Mouse (Mus musculus) gastrocnemius, postnatal 14 days (tissue): Measurements from ENCODE around the gene Aco2. TPM values are rescaled to one million over a fixed set of nuclear protein-coding genes. Genes with fewer than 3 reads are reported as not detected.

Experiments used
- DNase-seq: peaks from one replicate; pipeline ENCODE4 v3.0.0; 2021; ENCODE audit warnings: mixed read lengths
- intact Hi-C: fragments of 180-260 bp; cut with DNase I; formaldehyde crosslinking; loops from one replicate; pipeline ENCODE4 v1.15.1; 2025; ENCODE audit warnings: low total_unique reads
- total RNA-seq, 2 experiments: library from RNA; stranded (reverse); gene quantifications; 2 replicates each; pipeline ENCODE4 v1.2.3; 2021

Gene Aco2
- total RNA-seq, 2 experiments from 2014 or later, result 894 to 1,160 TPM

- intact Hi-C loops, result no loop called here
- DNase-seq, result peak; percentile 55
These were observed 64.6 kb downstream of the Aco2 start, which contains the start of gene Csdc2 for GRCm38 (mm10) chr15:81936679-81937078. Gene Csdc2 (plus strand): TSS chr15:81936759.

- intact Hi-C loops, result no loop called here
- DNase-seq, result peak; percentile 26
These were observed 65.2 kb downstream of the Aco2 start for GRCm38 (mm10) chr15:81937098-81937972.

- no peak for DNase-seq
- intact Hi-C loops, result no loop called here
These were observed 66.1 kb downstream of the Aco2 start for GRCm38 (mm10) chr15:81938246-81938645.

GRCm38 (mm10) chr15:81939157-81939715 lies 67.1 kb downstream of the Aco2 start:
- intact Hi-C loops, result no loop called here
- DNase-seq, result no peak

- no peak for DNase-seq
- intact Hi-C loops, result loop anchor here (5.0 kb wide), 1 partner anchor 48 kb away; the partner anchor contains the start of gene Xrcc6
These were observed 67.7 kb downstream of the Aco2 start for GRCm38 (mm10) chr15:81939774-81940173.

GRCm38 (mm10) chr15:81940219-81940618 lies 68.1 kb downstream of the Aco2 start:
- intact Hi-C loops, result loop anchor here (5.0 kb wide), 1 partner anchor 47 kb away; the partner anchor contains the start of gene Xrcc6

DNA sequence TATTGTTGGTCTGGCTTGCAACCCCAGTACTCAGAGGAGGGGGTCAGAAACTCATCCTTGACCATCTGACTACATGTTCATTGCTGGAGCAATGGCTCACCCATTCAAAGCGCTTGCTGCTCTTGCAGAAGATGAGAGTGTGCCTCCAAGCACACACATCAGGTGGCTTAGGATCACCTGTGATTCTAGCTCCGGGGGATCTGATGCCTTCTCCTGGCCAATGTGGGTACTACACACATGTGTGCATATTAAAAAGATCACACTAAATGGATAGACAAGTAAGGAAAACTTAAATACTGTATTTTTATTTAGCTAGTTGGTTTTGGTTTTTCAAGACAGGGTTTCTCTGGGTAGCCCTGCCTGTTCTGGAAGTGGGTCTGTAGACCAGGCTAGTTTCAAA lies 68.9 kb downstream of the Aco2 start:
- DNase-seq, result no peak
- intact Hi-C loops, result loop anchor here (5.0 kb wide), 1 partner anchor 46 kb away; the partner anchor contains the start of gene Xrcc6

More at GRCm38 (mm10) chr15:81940219-81940618, 68.1 kb downstream of the Aco2 start:
- DNase-seq, result no peak

GRCm38 (mm10) chr15:81943176-81943749 lies 71.2 kb downstream of the Aco2 start:
- intact Hi-C loops, result loop anchor here (5.0 kb wide), 1 partner anchor 44 kb away; the partner anchor contains the start of gene Xrcc6
- DNase-seq, result no peak

DNA sequence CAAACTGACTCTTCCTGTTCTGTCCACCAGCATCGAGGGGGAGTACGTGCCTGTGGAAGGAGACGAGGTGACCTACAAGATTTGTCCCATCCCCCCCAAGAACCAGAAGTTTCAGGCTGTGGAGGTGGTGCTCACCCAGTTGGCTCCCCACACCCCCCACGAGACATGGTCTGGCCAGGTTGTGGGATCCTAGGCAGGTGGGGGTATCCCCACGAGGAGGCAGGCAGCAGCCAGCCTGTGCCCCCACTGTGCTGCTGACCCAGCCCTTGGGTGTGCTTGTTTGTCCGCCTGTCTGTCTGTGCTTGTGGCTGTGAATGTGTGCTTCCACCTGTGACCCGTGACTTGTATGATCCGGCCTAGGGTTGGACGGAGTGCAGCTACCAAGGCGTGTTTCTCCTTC lies 77.0 kb downstream of the Aco2 start:
- no peak for DNase-seq
- intact Hi-C loops, result no loop called here

DNA sequence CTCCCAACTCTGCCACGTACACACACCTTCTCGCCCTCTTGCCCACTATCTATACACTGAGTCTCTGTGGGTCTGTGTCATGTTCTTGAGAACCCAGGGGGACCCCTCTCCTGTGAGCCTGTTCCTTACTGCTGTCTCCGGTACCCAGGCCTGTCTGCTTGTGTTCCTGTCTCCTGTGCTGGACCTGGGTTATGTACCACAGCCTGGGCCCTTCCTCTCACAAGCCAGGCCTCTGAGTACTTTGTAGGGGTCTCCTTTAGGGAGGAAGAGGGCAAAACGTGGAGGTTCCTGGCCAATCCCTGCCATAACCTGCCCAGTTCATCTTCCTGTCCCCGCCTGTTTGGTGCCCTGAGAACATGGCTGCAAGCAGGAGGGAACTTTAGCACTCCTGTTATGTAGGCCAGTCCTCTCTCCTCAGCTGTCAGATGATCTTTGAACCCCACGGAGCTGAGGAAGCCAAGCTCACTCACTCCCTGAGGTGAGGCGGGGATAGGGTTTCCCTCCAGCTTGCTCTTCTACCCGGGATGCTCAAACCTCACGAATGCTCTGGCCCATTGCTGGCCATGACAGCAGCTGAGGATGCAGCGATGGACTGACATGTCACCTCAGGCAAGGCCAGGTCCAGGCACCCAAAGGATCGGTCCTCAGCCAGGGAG lies 77.5 kb downstream of the Aco2 start:
- intact Hi-C loops, result no loop called here
- no peak for DNase-seq

DNA sequence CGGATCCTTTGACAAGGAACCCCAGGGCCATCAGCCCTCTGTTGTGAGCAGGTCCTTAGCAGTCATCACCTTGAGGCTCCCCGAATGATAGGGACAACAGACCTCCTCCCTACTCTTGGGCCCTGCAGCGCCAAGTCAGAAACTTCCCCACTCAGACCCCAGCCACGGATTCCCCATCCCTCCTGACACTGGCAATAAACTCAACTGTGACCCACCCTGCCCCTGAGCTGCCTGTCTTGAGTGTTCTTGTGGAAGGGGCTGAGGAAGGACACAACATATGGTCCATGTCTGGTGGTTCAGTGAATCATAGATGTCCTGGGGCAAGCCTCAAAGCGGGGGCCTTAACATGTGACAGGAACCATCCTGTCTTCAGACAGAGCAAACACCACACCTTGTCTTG lies 78.6 kb downstream of the Aco2 start:
- no peak for DNase-seq
- intact Hi-C loops, result no loop called here

- intact Hi-C loops, result no loop called here
- no peak for DNase-seq
These were observed 79.0 kb downstream of the Aco2 start for GRCm38 (mm10) chr15:81951159-81951558.

DNA sequence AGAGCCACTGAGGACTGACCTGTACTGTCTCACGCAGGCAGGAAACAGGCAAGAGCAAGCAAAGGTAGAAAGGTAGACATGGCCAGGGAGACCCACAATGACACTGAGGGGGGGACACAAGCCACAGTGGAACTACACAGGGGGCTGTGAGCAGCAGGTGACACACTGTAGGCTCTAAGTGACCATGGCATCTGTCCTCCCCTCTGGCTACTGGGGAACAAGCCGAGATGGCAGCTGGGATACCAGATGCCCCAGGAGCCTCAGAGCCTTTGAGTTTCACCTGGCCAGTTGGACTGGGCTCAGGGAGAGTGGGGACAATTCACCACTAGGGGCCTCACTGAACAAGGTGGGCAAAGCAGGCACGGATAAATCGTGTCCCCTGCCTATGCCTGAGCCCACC lies 80.2 kb downstream of the Aco2 start:
- no peak for DNase-seq
- intact Hi-C loops, result no loop called here

DNA sequence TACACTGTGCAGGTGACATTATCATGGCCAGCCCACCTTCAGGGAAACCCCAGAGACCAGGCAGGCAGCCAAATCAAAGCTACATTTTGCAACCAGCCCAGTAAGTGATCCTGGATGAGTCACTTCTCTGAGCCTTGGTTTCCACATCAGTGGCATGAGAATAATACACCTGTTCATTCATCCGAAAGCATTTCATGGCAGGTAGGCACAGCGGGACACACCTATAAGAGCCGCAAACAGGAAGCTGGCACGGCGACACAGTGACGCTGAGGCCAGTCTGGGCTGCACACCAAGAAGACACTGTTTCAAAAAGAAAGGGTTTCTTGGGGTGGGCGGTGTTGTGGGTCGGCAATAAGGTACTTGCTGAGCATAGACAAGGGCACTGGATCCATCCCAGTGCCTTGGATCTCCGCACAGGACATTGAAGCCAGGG lies 82.1 kb downstream of the Aco2 start:
- intact Hi-C loops, result no loop called here
- DNase-seq, result no peak

- intact Hi-C loops, result loop anchor here (5.0 kb wide), 1 partner anchor 38 kb away; no protein-coding TSS in a partner anchor
- no peak for DNase-seq
These were observed 82.6 kb downstream of the Aco2 start for GRCm38 (mm10) chr15:81954716-81955115.

DNA sequence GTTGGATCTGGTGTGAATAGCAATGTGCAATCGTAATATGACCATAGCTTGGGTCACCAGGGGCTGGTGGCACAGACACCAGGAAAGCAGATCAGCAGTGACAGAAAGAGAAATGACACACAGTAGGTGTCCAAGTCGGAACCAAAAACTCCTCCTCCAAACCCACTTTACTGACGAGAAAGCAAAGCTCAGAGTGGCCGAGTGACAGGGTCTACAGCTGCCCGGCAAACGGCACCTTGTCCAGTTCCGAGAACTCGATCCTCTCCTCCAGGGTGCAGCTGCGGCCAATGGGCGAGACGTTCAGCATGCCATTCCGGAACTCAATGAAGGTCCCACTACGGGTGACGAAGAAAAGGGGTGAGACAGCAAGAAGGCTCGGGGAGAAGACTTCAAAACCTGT lies 83.3 kb downstream of the Aco2 start:
- DNase-seq, result no peak

DNA sequence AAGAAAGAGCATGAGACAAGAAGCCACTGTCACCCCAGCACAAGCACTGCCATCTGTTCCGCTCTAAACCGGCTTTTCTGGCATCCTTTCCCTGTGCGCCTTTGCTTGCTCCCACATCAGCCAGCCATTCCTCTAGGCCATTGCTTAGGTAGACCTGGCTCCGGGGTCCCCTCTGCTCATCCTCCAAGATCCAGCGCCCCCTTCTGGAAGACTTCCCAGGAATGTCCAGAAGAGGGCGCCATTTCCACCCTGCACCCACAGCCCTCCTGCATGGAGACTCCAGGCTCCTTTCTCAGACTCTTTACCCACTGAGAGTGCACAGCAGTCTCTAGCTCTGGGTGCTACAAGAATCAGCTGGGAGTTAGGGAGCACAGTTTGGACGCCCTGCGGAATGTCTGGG lies 84.3 kb downstream of the Aco2 start:
- intact Hi-C loops, result loop anchor here (5.0 kb wide), 1 partner anchor 36 kb away; no protein-coding TSS in a partner anchor
- peak; percentile 32 for DNase-seq

More for the DNA sequence above, 83.3 kb downstream of the Aco2 start:
- intact Hi-C loops, result loop anchor here (5.0 kb wide), 1 partner anchor 37 kb away; no protein-coding TSS in a partner anchor

DNA sequence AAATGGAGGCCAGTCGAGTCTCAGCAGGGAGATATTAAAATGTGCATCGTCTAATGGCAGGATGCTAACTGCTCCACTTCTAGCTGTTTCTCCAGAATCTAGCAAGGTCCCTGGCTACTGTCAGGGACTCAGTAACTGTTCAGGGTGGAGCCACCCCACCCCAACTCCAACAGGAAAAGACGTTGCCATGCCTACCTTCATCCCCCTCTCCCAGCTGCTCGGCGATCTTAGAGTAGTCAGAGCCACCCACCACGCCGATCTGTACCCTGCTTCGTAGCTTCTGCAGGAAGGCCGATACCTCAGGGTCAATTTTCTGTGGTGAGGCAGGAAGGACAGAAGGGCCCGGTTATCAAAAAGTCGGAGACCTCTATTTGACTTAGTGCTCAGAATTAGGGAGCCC lies 85.5 kb downstream of the Aco2 start:
- intact Hi-C loops, result loop anchor here (5.0 kb wide), 1 partner anchor 35 kb away; no protein-coding TSS in a partner anchor
- DNase-seq, result no peak

GRCm38 (mm10) chr15:81958906-81959305 lies 86.8 kb downstream of the Aco2 start:
- intact Hi-C loops, result loop anchor here (5.0 kb wide), 1 partner anchor 33 kb away; no protein-coding TSS in a partner anchor
- DNase-seq, result no peak
